Mouse (Mus musculus) intestine, postnatal 0 days (tissue): Measurements from ENCODE around the gene B3galt5. TPM values are rescaled to one million over a fixed set of nuclear protein-coding genes. Genes with fewer than 3 reads are reported as not detected.

ENCODE experiments used
- ATAC-seq: fragments of 200-750 bp; cut with Nextera tagmentation; 2 replicates; pipeline ENCODE4 v1.8.0; 2017; ENCODE audit warnings: mild to moderate bottlenecking, moderate TSS enrichment, moderate library complexity
- H3K27ac ChIP-seq: fragments of 300-500 bp; sonication (generic); 2 replicates; pipeline ENCODE4 v1.5.1; 2014; ENCODE audit warnings: mild to moderate bottlenecking, low read depth, low read length, moderate library complexity
- H3K27me3 ChIP-seq: fragments of 300-500 bp; sonication (generic); replicated peaks from 2 replicates; pipeline ENCODE4 v1.6.1; 2014; ENCODE audit warnings: low read length, mixed read lengths; ENCODE audit not compliant: control insufficient read depth, insufficient read depth
- H3K36me3 ChIP-seq: fragments of 300-500 bp; sonication (generic); 2 replicates; pipeline ENCODE4 v1.6.1; 2014; ENCODE audit warnings: mild to moderate bottlenecking, moderate library complexity; ENCODE audit not compliant: control insufficient read depth, insufficient read depth
- H3K4me1 ChIP-seq: fragments of 300-500 bp; sonication (generic); replicated peaks from 2 replicates; pipeline ENCODE4 v1.6.1; 2014; ENCODE audit warnings: antibody characterized with exemption, low read length, mixed read lengths; ENCODE audit not compliant: control insufficient read depth, insufficient read depth
- H3K4me2 ChIP-seq: fragments of 300-500 bp; sonication (generic); replicated peaks from 2 replicates; pipeline ENCODE4 v1.6.1; 2014; ENCODE audit warnings: low read depth, mild to moderate bottlenecking, moderate library complexity
- H3K4me3 ChIP-seq: fragments of 300-500 bp; sonication (generic); 2 replicates; pipeline ENCODE4 v1.5.1; 2014; ENCODE audit warnings: low read depth, low read length
- H3K9ac ChIP-seq: fragments of 300-500 bp; sonication (generic); 2 replicates; pipeline ENCODE4 v1.6.1; 2014; ENCODE audit warnings: mild to moderate bottlenecking, low read depth, low read length
- H3K9me3 ChIP-seq: fragments of 300-500 bp; sonication (generic); 2 replicates; pipeline ENCODE4 v1.6.1; 2016; ENCODE audit warnings: mixed run types; ENCODE audit not compliant: control insufficient read depth
- CTCF ChIP-seq: sonication (generic); IDR thresholded peaks from 2 replicates; pipeline ENCODE4 v1.5.1; 2016; ENCODE audit warnings: low read depth, mild to moderate bottlenecking, control low read depth, antibody characterized with exemption, moderate library complexity
- WGBS: fragments of 180-500 bp; shearing (Covaris S2); extraction: QIAGEN DNeasy Blood & Tissue Kit; methylation state at CpG from one replicate; pipeline ENCODE4 v1.1.7; 2014; 5-methylcytosine and 5-hydroxymethylcytosine counted together
- polyA plus RNA-seq: library from polyadenylated mRNA; unstranded; fragments of >200 nt; fragmentation: Nextera tagmentation; extraction: Ambion mirVana; gene quantifications from 2 replicates; pipeline ENCODE4 v1.2.1, GENCODE M21; 2015

Gene B3galt5
- polyA plus RNA-seq, 1 experiment from 2014 or later: 0.46 TPM

DNA sequence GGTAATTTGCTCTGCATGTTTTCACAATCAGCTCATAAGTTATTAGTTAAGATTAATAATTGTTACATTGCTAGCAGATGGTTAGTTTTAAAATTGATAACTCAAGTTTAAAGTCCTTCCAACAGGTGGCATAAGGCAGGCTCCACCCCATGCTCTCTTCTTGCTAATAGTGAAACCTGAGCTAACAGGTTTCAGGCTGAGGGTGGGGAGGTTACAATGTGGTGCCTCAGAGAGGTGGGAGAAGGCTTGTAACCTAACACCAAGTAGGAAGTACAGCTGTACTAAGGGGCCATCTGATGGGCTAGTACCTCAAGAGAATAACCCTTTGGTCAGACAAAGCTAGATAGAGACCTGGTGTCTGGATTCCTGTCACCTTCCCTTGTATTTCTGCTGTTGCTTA, 62.5 kb downstream of the B3galt5 start:
- no peaks in the 10 kb centered on the region for H3K27me3 ChIP-seq
- ATAC-seq: peak; percentile 92
- TF ChIP-seq CTCF: no peak
- no peak overlapping the region for H3K4me2 ChIP-seq
- H3K36me3 ChIP-seq: no peaks in the 10 kb centered on the region
- H3K27ac ChIP-seq: no peak overlapping the region; the same call in 1 of the 2 replicates
- no peaks in the 10 kb centered on the region for H3K4me1 ChIP-seq
- no peak overlapping the region for H3K9ac ChIP-seq
- H3K9me3 ChIP-seq: no peaks in the 10 kb centered on the region
- H3K4me3 ChIP-seq: no peak overlapping the region

DNA sequence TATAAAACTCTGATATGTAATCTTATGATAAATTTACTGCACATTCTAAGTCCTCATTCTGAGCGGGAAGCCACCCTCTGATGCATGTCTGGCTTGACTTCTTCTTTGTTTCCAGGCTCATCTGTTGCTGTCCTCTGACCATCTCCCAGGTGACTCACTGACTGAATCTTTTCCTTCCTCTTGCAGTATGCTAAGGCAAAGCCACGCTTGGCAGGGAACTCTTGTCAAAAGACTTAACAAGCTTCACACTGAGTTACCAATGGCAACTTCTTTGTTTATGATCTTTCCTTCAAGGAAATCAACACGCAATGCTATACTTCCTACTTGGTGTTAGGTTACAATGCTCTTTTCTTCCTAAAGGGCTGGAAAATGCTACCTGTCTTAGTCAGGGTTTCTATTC, 63.0 kb downstream of the B3galt5 start:
- no peaks in the 10 kb centered on the region for H3K9me3 ChIP-seq
- H3K36me3 ChIP-seq: no peaks in the 10 kb centered on the region
- TF ChIP-seq CTCF: no peak
- no peak overlapping the region; the same call in 1 of the 2 replicates for H3K27ac ChIP-seq
- 55% methylated on average over 3 of the region's 3 CpGs for WGBS
- no peaks in the 10 kb centered on the region for H3K4me1 ChIP-seq
- no peak overlapping the region for H3K4me2 ChIP-seq
- no peak overlapping the region for H3K4me3 ChIP-seq
- H3K9ac ChIP-seq: no peak overlapping the region
- H3K27me3 ChIP-seq: no peaks in the 10 kb centered on the region
- peak; percentile 61 for ATAC-seq

- ATAC-seq: no peak
- WGBS: 87% methylated on average over 4 of the region's 4 CpGs
Measured at GRCm38 (mm10) chr16:96303356-96303755, 67.8 kb downstream of the B3galt5 start.

DNA sequence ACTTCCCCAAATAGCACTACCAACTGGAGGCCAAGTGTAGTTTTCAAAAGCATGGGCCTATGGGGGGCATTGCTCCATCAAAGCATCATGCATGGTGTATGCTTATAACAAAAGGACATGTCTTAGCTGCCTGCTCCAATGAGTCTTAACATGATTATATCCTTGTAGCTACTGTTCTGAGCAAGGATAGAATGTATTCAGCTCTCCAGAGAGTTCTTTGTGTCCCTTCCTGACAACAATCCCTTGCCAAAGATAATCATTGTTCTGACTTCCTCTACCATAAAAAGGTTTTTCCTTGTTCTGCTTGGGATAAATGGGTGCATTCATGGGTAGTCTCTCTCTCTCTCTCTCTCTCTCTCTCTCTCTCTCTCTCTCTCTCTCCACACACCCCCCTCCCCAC, 68.8 kb downstream of the B3galt5 start:
- no peak for TF ChIP-seq CTCF
- Histone ChIP-seq H3K9me3 (no peaks in the 10 kb centered on the region), H3K4me3 (no peak overlapping the region), H3K27ac (no peak overlapping the region), H3K27me3 (no peaks in the 10 kb centered on the region), H3K4me2 (no peak overlapping the region), H3K4me1 (no peaks in the 10 kb centered on the region), H3K36me3 (no peaks in the 10 kb centered on the region), H3K9ac (no peak overlapping the region)
- ATAC-seq: no peak

More at GRCm38 (mm10) chr16:96303356-96303755, 67.8 kb downstream of the B3galt5 start:
- no peak for TF ChIP-seq CTCF
- Histone ChIP-seq H3K27me3 (no peaks in the 10 kb centered on the region), H3K36me3 (no peaks in the 10 kb centered on the region), H3K4me3 (no peak overlapping the region), H3K4me2 (no peak overlapping the region), H3K9me3 (no peaks in the 10 kb centered on the region), H3K4me1 (no peaks in the 10 kb centered on the region), H3K27ac (no peak overlapping the region), H3K9ac (no peak overlapping the region)

DNA sequence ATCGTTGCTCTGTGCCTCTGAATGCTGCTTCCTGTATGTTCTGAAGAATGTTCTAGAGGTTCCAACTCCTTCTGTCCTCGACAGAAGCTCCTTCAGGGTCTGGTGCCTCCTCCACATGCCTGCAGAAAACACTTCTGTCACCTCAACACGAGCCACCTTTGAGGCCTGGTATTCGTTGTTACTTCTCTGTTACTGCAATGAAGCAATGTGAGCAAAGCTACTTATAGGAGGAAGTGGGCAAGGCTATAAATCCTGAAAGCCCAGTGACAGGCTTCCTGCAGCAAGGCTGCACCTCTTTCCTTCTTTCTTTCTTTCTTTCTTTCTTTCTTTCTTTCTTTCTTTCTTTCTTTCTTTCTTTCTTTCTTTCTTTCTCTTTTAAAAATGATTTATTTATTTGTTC, 71.3 kb downstream of the B3galt5 start:
- Histone ChIP-seq H3K9me3 (no peaks in the 10 kb centered on the region), H3K27ac (no peak overlapping the region), H3K36me3 (no peaks in the 10 kb centered on the region), H3K4me1 (no peaks in the 10 kb centered on the region), H3K4me3 (no peak overlapping the region), H3K27me3 (no peaks in the 10 kb centered on the region), H3K9ac (no peak overlapping the region), H3K4me2 (no peak overlapping the region)
- no peak for TF ChIP-seq CTCF
- ATAC-seq: no peak
- 66% methylated on average over 4 of the region's 4 CpGs for WGBS

GRCm38 (mm10) chr16:96317803-96318202, 82.2 kb downstream of the B3galt5 start:
- 86% methylated on average over 8 of the region's 8 CpGs for WGBS
- no peaks in the 10 kb centered on the region for H3K27me3 ChIP-seq
- no peaks in the 10 kb centered on the region for H3K9me3 ChIP-seq
- ATAC-seq: no peak
- H3K4me1 ChIP-seq: no peaks in the 10 kb centered on the region
- no peak overlapping the region for H3K9ac ChIP-seq
- H3K4me2 ChIP-seq: no peak overlapping the region
- H3K27ac ChIP-seq: no peak overlapping the region
- H3K36me3 ChIP-seq: no peaks in the 10 kb centered on the region
- H3K4me3 ChIP-seq: no peak overlapping the region
- TF ChIP-seq CTCF: no peak

DNA sequence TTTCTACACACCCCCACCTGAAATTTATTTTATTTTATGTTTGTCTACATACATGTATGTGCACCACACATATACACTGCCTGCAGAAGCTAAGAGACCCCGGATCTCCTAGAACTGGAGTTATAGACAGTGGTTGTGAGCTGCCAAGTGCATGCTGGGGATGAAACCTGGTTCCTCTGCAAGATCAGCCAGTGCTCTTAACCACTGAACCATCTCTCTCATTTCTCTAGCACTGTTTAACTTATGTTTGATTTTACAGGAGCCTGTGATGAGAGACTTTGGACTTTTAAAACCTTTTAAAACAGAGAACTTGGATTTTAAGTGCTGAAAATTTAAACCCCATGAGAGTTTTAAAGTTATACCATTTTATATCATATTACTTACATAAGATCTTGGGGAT, 87.1 kb downstream of the B3galt5 start:
- Histone ChIP-seq H3K9ac (no peak overlapping the region), H3K36me3 (no peaks in the 10 kb centered on the region), H3K27ac (no peak overlapping the region), H3K9me3 (no peaks in the 10 kb centered on the region), H3K27me3 (no peaks in the 10 kb centered on the region), H3K4me1 (no peaks in the 10 kb centered on the region), H3K4me3 (no peak overlapping the region), H3K4me2 (no peak overlapping the region)
- TF ChIP-seq CTCF: no peak
- WGBS: 94% methylated on average over 1 of the region's 1 CpGs
- no peak for ATAC-seq
